ENCODE assay signal across 10 mouse cellular contexts in the genomic region with DNA sequence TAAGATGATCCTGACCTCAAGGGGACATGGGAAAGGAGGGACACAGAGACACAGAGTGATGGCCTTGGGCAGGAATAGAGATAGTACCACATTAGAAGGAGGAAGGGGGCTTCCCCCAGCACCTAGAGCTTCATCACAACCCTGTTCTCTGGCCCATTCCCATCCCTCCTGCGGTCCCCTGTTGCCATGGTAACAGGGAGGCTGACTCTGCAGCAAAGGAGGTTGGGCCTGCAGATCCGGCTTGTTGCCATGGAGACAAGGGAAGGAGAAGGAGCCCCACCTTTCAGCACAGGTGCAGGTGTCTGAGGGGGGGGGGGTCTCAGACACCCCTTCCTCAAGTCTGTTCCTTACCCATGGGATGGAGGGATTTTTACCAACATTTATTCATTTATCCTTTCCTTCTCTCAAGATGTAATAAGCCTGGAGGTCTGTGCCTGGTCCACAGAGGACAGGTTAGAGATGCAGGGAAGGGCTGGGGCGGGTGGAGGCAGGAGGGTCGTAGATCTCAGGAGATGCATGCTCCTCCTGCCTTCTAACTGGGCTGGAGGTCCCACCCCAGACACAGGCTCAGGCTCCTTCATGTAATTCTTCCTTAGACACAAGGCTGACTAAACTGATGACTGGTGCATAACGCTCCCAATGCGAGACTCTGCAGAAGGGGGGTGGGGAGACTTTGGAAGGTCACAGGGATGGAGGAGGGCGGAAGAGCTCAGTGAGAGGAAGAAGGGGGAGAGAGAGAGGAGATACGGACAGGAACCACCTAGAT. TPM values are rescaled to one million over a fixed set of nuclear protein-coding genes. Genes with fewer than 3 reads are reported as not detected.
A peak's percentile ranks its signal among the peaks of the same experiment; 100 is the strongest.
DNase-seq lines count a peak whose midpoint lies in the region; ATAC-seq and TF ChIP-seq lines count a peak whose summit lies in the region.
"Had no signal": no experiment of that assay in that cellular context is flagged by ENCODE, and none has a peak within 500 bp of the region (broad histone marks: within the 10 kb centered on the region; RNA-seq: fewer than 3 reads in every experiment).

No protein-coding gene starts in this region.

- WGBS in hindbrain, embryonic 15.5 days = 8% methylated on average over 8 of the region's 8 CpGs
- WGBS in midbrain, embryonic 14.5 days = 4% methylated on average over 8 of the region's 8 CpGs
- WGBS in kidney, adult 2 months = 29% methylated on average over 8 of the region's 8 CpGs

- peak; percentile 36 for ATAC-seq in hindbrain, embryonic 15.5 days (ENCODE audit: low FRiP score, low read depth)
- peak; percentile 54 for ATAC-seq in midbrain, embryonic 14.5 days (ENCODE audit: low FRiP score, low TSS enrichment)
- ATAC-seq: intestine, embryonic 16.5 days had no signal

- no peaks in the 10 kb centered on the region for H3K9me3 ChIP-seq in hindbrain, embryonic 15.5 days
- H3K9me3 ChIP-seq in midbrain, embryonic 14.5 days (ENCODE audit: control insufficient read depth, low read length) = no peaks in the 10 kb centered on the region
- H3K9me3 ChIP-seq: embryonic facial prominence, embryonic 13.5 days had no signal

- H3K4me1 ChIP-seq in hindbrain, embryonic 15.5 days (replicated peaks) = peaks cover 73% of the 10 kb centered on the region
- peaks cover 72% of the 10 kb centered on the region for H3K4me1 ChIP-seq in midbrain, embryonic 14.5 days (ENCODE audit: control insufficient read depth, insufficient read depth, low read length)
- H3K4me1 ChIP-seq in kidney, adult 2 months (ENCODE audit: control insufficient read depth, insufficient read depth, low read length) = no peaks in the 10 kb centered on the region

- H3K27ac ChIP-seq in hindbrain, embryonic 15.5 days (replicated peaks) = peak overlapping the region; percentile 94
- peak overlapping the region; percentile 98 for H3K27ac ChIP-seq in midbrain, embryonic 14.5 days (replicated peaks; ENCODE audit: low read depth, low read length)
- no peak overlapping the region for H3K27ac ChIP-seq in kidney, adult 2 months (ENCODE audit: insufficient read depth, low read depth, low read length)
- H3K27ac ChIP-seq: embryonic facial prominence, embryonic 13.5 days had no signal

- peak overlapping the region; percentile 47 for H3K9ac ChIP-seq in hindbrain, embryonic 15.5 days
- H3K9ac ChIP-seq in midbrain, embryonic 14.5 days (replicated peaks; ENCODE audit: low read length) = peak overlapping the region; percentile 62; the same call in 1 of the 2 replicates
- H3K9ac ChIP-seq: embryonic facial prominence, embryonic 13.5 days had no signal

- H3K4me3 ChIP-seq in hindbrain, embryonic 15.5 days = peak overlapping the region; percentile 30; the same call in 1 of the 2 replicates
- H3K4me3 ChIP-seq in midbrain, embryonic 14.5 days (replicated peaks; ENCODE audit: low read depth, low read length) = peak overlapping the region; percentile 27; the same call in 1 of the 2 replicates
- no peak overlapping the region for H3K4me3 ChIP-seq in kidney, adult 2 months (ENCODE audit: insufficient read depth, low read depth, low read length)
- H3K4me3 ChIP-seq: embryonic facial prominence, embryonic 13.5 days had no signal

- peak overlapping the region; percentile 79 for H3K4me2 ChIP-seq in hindbrain, embryonic 15.5 days
- peak overlapping the region; percentile 61 for H3K4me2 ChIP-seq in midbrain, embryonic 14.5 days (ENCODE audit: low read length)

- intact Hi-C loops in heart, postnatal 25 days (cut with DNase I) = no loop called here

- TF ChIP-seq POLR2A in kidney, adult 2 months (IDR thresholded peaks at IDR 0.05; ENCODE audit: low read depth, low read length) = no peak

- TF ChIP-seq CTCF in kidney, adult 2 months (conservative IDR thresholded peaks at IDR 0.05; ENCODE audit: insufficient read depth, insufficient read length, low read depth, low read length) = no peak

- H3K36me3 ChIP-seq in hindbrain, embryonic 15.5 days = peaks cover 14% of the 10 kb centered on the region; the same call in 1 of the 2 replicates
- peaks cover 21% of the 10 kb centered on the region for H3K36me3 ChIP-seq in midbrain, embryonic 14.5 days (ENCODE audit: control insufficient read depth, insufficient read depth, low read length)
- no peaks in the 10 kb centered on the region for H3K36me3 ChIP-seq in kidney, adult 2 months (ENCODE audit: control insufficient read depth, insufficient read depth, low read length)

- peak; percentile 73 for DNase-seq in ES-CJ7 (ENCODE audit: low read depth, low spot score)
- DNase-seq in cerebellum, postnatal 10 days = peak; percentile 97
- DNase-seq in midbrain, embryonic 14.5 days = peak; percentile 96
- DNase-seq in lung, postnatal 10 days = no peak
- no peak for DNase-seq in heart, postnatal 25 days (ENCODE audit: low spot score)
- DNase-seq in gastrocnemius, postnatal 25 days = no peak
- DNase-seq in kidney, adult 2 months = no peak

- no peaks in the 10 kb centered on the region for H3K27me3 ChIP-seq in hindbrain, embryonic 15.5 days
- H3K27me3 ChIP-seq in midbrain, embryonic 14.5 days (ENCODE audit: control insufficient read depth, insufficient read depth, low read length) = 0 out of 2 replicates have a peak, but pooled peaks cover 8% of the 10 kb centered on the region
- peaks cover 2% of the 10 kb centered on the region; the same call in 1 of the 2 replicates for H3K27me3 ChIP-seq in kidney, adult 2 months (replicated peaks; ENCODE audit: control insufficient read depth, insufficient read depth, low read length)

RNA-seq across cellular contexts. Expression of gene Atp1a3, which starts 2.0 kb away (rescaled TPM):
- 487 and 576 TPM in 2 replicates for polyA plus RNA-seq in hindbrain, embryonic 15.5 days (2015; fragmentation: Nextera tagmentation; extraction: Ambion mirVana)
- polyA plus RNA-seq in midbrain, embryonic 14.5 days (2014; fragmentation: Nextera tagmentation; extraction: Ambion mirVana) = 284 and 337 TPM in 2 replicates
- under 1 TPM; 0.47 to 0.67 TPM for total RNA-seq in heart, postnatal 25 days (2021)
- total RNA-seq in gastrocnemius, postnatal 25 days (2021) = under 1 TPM in 1 of 2 experiments, not detected in 1; 0.46 TPM
- 1.4 and 1.8 TPM in 2 replicates for polyA plus RNA-seq in kidney, adult 2 months (2012; rRNA removed)

RNA-seq across cellular contexts. Expression of gene Rabac1, which starts 35.2 kb away (rescaled TPM):
- 302 and 308 TPM in 2 replicates for polyA plus RNA-seq in hindbrain, embryonic 15.5 days (2015; fragmentation: Nextera tagmentation; extraction: Ambion mirVana)
- 234 and 311 TPM in 2 replicates for polyA plus RNA-seq in midbrain, embryonic 14.5 days (2014; fragmentation: Nextera tagmentation; extraction: Ambion mirVana)
- total RNA-seq in heart, postnatal 25 days (2021) = 100 to 1,000 TPM; 285 to 315 TPM
- 100 to 1,000 TPM; 191 to 193 TPM for total RNA-seq in gastrocnemius, postnatal 25 days (2021)
- 549 and 618 TPM in 2 replicates for polyA plus RNA-seq in kidney, adult 2 months (2012; rRNA removed)

Comparison
In these comparisons a context has a peak if more than half of its experiments do, and no peak if none do; other contexts are left out.
1. DNase-seq: peak in ES-CJ7 (single experiment), cerebellum, postnatal 10 days (2 of 2) and midbrain, embryonic 14.5 days (single experiment); none in lung, postnatal 10 days (single experiment), heart, postnatal 25 days (single experiment), gastrocnemius, postnatal 25 days (single experiment) and kidney, adult 2 months (single experiment).
2. RNA of gene Atp1a3, which starts 2.0 kb away (polyA plus RNA-seq): 487 to 576 TPM in hindbrain, embryonic 15.5 days and 284 to 337 TPM in midbrain, embryonic 14.5 days; 1.4 to 1.8 TPM in kidney, adult 2 months; every median in the first group is over 100 times any median in the second.